Mouse (Mus musculus) liver, embryonic 16.5 days (tissue): ENCODE data around the gene Phrf1. TPM values are rescaled to one million over a fixed set of nuclear protein-coding genes. Genes with fewer than 3 reads are reported as not detected.
A peak's percentile ranks its signal among the peaks of the same experiment; 100 is the strongest.

Experiments
- ATAC-seq: fragments of 200-750 bp; cut with Nextera tagmentation; 2 replicates; pipeline ENCODE4 v1.8.0; 2017; ENCODE audit warnings: low read depth, mild to moderate bottlenecking, moderate number of reproducible peaks, moderate library complexity
- H3K27ac ChIP-seq: fragments of 300-500 bp; sonication (generic); 2 replicates; pipeline ENCODE4 v1.5.1; 2014; ENCODE audit warnings: mild to moderate bottlenecking, low read length
- H3K27me3 ChIP-seq: fragments of 300-500 bp; sonication (generic); 2 replicates; pipeline ENCODE4 v1.6.1; 2014; ENCODE audit warnings: low read depth, low read length, mixed read lengths; ENCODE audit not compliant: control insufficient read depth, insufficient read depth
- H3K36me3 ChIP-seq: fragments of 300-500 bp; sonication (generic); 2 replicates; pipeline ENCODE4 v1.6.1; 2014; ENCODE audit warnings: mild to moderate bottlenecking; ENCODE audit not compliant: control insufficient read depth, insufficient read depth
- H3K4me1 ChIP-seq: fragments of 300-500 bp; sonication (generic); 2 replicates; pipeline ENCODE4 v1.6.1; 2014; ENCODE audit warnings: low read depth, low read length, mixed read lengths; ENCODE audit not compliant: control insufficient read depth
- H3K4me2 ChIP-seq: fragments of 300-500 bp; sonication (generic); 2 replicates; pipeline ENCODE4 v1.6.1; 2014; ENCODE audit warnings: low read depth, low read length, mixed read lengths
- H3K4me3 ChIP-seq: fragments of 300-500 bp; sonication (generic); 2 replicates; pipeline ENCODE4 v1.5.1; 2014; ENCODE audit warnings: low read depth, mild to moderate bottlenecking, low read length
- H3K9ac ChIP-seq: fragments of 300-500 bp; sonication (generic); 2 replicates; pipeline ENCODE4 v1.6.1; 2014; ENCODE audit warnings: low read depth, low read length
- H3K9me3 ChIP-seq: fragments of 300-500 bp; sonication (generic); replicated peaks from 2 replicates; pipeline ENCODE4 v1.6.1; 2016; ENCODE audit warnings: low read length; ENCODE audit not compliant: control insufficient read depth
- WGBS: fragments of 180-500 bp; shearing (Covaris S2); extraction: QIAGEN DNeasy Blood & Tissue Kit; methylation state at CpG from one replicate; pipeline ENCODE4 v1.1.7; 2014; ENCODE audit not compliant: insufficient replicate concordance; 5-methylcytosine and 5-hydroxymethylcytosine counted together
- polyA plus RNA-seq: library from polyadenylated mRNA; unstranded; fragments of >200 nt; fragmentation: Nextera tagmentation; extraction: Ambion mirVana; gene quantifications from 2 replicates; pipeline ENCODE4 v1.2.1, GENCODE M21; 2015

The Phrf1 gene
- polyA plus RNA-seq, 1 experiment from 2014 or later: 28.5 TPM

DNA sequence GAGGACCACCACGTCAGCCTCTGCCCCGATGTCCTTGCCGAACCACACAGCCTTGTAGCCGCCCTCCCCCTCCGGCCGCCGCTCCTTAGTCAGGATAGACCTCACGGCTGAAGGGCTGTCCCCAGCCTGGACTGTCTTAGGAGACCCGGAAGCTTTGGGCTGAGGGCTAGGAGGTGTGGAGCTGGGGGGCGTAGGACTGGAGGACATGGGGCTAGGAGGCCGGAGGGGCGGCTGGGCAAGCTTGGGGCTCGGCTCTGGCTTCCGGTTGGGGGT is 40.6 kb downstream of the Phrf1 start:
- no peak for ATAC-seq
- Histone ChIP-seq H3K4me1 (peaks cover 17% of the 10 kb centered on the region), H3K27me3 (peaks cover 3% of the 10 kb centered on the region), H3K9me3 (no peaks in the 10 kb centered on the region), H3K9ac (no peak overlapping the region), H3K4me3 (peak overlapping the region; percentile 16), H3K36me3 (no peaks in the 10 kb centered on the region), H3K27ac (no peak overlapping the region), H3K4me2 (peak overlapping the region; percentile 35)
- WGBS: 48% methylated on average over 14 of the region's 14 CpGs

DNA sequence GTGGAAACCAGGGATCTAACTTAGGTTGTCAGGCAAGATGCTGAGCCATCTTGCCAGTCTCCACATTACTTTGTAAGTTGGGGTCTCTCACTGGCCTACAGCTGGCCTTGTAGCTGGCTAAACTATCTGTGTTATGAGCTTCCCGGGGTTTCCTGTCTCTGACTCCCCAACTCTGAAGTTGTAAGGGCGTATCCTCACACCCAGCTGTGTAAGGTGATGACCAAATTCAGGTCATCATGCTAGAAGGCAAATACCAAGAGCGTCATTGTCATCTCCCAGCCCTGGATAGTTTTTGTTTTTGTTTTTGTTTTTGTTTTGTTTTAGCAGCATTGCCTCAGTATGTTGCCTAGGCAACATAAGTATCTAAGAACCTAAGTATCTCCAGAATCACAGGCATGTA is 42.0 kb downstream of the Phrf1 start:
- H3K4me1 ChIP-seq: peaks cover 6% of the 10 kb centered on the region
- ATAC-seq: no peak
- no peaks in the 10 kb centered on the region for H3K36me3 ChIP-seq
- no peak overlapping the region for H3K4me2 ChIP-seq
- H3K4me3 ChIP-seq: no peak overlapping the region
- no peak overlapping the region for H3K27ac ChIP-seq
- H3K27me3 ChIP-seq: peaks cover 3% of the 10 kb centered on the region
- H3K9ac ChIP-seq: no peak overlapping the region
- H3K9me3 ChIP-seq: no peaks in the 10 kb centered on the region
- 64% methylated on average over 3 of the region's 3 CpGs for WGBS

DNA sequence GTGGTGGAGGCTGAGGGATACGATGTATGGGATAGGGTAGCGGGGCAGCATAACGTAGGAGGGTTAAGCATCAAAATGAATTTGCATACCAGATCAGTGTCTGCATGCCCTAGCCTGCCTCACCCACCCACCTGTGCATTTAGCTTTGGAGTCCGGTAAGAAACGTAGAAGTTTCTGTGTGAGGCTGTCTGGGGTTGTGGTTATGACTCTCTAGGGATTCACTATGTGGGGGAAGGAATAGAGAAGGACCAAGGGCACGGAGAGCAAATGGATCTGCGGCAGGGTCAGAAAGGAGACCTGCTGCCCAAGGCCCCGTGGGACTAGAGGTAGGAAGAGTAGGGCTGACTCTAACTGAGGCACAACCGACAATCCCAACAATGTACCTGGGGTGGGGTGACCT is 46.8 kb downstream of the Phrf1 start:
- H3K4me1 ChIP-seq: no peaks in the 10 kb centered on the region
- no peak for ATAC-seq
- H3K9ac ChIP-seq: no peak overlapping the region
- H3K36me3 ChIP-seq: no peaks in the 10 kb centered on the region
- no peak overlapping the region for H3K4me3 ChIP-seq
- WGBS: 76% methylated on average over 9 of the region's 9 CpGs
- no peaks in the 10 kb centered on the region for H3K9me3 ChIP-seq
- peaks cover 21% of the 10 kb centered on the region for H3K27me3 ChIP-seq
- no peak overlapping the region for H3K27ac ChIP-seq
- H3K4me2 ChIP-seq: no peak overlapping the region

DNA sequence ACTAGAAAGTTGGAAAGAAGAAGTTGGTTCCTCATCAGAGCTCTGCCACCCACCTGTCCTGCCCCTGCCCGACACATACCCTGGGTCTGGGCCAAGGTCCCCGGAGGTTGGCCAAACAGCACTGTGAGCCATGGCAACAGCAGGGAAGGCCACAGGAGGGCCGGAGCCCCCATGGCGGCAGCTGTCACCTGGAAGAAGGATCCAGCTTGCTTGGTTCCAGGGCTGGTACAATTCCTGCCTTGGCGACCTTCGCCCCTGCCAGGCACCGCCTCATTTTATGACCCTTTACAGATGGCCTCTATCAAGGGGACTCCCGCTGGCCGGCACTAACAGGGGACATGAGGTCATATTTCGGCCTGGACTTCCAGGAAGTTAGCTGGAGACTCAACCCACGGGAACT is 48.0 kb downstream of the Phrf1 start, which contains the start of gene Cdhr5:
TSS of gene Cdhr5 (minus strand) at position 241 of the 400 bp plus-strand sequence.
- Histone ChIP-seq H3K9me3 (no peaks in the 10 kb centered on the region), H3K9ac (no peak within 1 kb of the TSS), H3K4me1 (no peaks in the 10 kb centered on the region), H3K36me3 (no peaks in the 10 kb centered on the region), H3K27me3 (peaks cover 21% of the 10 kb centered on the region), H3K27ac (no peak within 1 kb of the TSS), H3K4me3 (no peak within 1 kb of the TSS), H3K4me2 (no peak within 1 kb of the TSS)
- WGBS: 57% methylated on average over 11 of the region's 11 CpGs
- no peak for ATAC-seq

DNA sequence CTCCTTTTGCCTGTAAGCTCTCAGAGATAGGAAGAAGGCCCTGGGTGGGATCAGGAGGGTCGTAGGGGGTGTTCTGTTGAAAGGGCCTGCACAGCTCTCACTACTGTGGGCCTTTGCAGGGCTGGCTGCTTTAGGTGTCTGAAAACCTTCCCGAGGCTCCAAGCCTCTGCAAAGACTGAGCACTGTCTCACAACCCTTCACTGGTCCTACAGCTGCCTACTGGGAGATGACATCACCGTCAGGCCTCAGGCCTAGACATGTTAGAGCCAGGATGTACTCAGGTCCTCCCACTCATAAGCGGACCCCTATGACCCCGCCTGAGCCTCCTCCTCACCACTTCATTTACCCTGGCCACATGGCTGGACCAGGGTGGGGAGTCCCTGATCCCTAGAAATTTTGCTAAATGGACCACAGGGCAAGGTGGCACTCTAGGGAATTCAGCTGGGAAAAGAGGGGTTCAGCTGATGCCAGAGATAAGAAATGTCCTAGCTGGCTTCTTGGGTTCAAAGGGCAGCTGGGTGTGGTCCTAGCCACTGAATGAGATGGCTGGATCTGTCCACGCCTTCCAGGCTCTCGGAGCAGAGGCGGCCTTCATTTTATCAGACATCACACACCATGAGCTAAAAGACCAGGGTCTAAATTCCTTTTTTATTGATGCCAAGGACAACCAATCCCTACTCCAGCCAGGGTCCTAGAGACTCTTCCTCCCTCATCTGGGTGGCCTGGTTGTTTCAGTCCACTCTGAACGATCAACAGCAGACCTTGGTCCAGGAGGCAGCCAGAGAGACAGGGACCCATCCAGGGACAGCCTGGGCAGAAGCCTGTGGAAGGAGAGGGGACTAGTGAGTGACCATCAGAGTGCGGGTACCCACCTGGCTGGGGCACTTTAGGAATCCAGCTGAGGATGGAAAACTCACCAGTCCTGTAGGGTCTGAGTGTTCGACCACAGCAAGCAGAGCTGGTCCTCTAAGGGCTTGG is 49.4 kb downstream of the Phrf1 start:
- H3K4me2 ChIP-seq: no peak overlapping the region
- no peaks in the 10 kb centered on the region for H3K9me3 ChIP-seq
- no peak overlapping the region for H3K27ac ChIP-seq
- no peaks in the 10 kb centered on the region for H3K36me3 ChIP-seq
- no peak for ATAC-seq
- no peak overlapping the region for H3K9ac ChIP-seq
- H3K4me3 ChIP-seq: no peak overlapping the region
- no peaks in the 10 kb centered on the region for H3K4me1 ChIP-seq
- H3K27me3 ChIP-seq: peaks cover 21% of the 10 kb centered on the region
- WGBS: 64% methylated on average over 11 of the region's 11 CpGs

DNA sequence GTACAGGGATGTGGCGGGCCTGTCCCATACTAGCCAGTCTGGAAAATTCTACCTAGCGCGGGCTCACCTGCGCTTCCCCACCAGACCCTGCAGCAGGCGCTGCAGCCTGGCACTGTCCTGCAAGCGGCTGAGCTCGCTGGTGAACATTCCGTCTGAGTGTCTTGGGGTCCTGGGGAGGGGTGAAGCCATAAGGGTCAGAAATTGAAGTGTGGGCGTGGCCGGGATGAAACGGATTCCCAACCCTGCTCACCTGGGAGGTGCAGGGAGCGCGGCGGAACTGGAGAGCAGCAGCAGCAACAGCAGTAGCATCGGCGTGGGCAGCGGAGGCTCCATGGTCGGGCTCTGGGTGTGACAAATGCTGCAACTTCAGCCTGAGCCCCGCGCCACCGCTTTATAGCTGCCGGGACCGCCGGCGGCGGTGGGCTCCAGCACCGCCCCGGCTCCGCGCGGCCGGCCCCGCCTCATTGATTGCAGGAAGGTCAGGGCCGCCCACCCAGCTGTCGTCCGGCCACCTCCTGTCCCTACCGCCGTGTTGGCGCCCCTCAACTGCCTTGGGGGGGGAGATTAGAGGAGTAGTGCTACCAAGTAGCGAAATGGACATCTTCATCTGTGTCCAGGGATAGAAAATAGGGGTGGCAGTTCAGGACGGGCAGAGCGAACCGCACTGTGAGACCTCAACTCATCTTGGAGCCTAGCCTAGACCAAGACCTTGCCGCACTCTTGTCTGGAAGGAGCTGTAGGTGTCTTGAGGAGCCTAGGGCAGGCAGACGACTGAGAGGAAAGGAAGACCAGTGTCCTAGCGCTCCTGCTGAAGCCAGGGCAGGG is 50.4 kb downstream of the Phrf1 start, which contains the start of gene Sct:
TSS of gene Sct (minus strand) at position 368 of the 825 bp plus-strand sequence.
- no peak within 1 kb of the TSS for H3K9ac ChIP-seq

DNA sequence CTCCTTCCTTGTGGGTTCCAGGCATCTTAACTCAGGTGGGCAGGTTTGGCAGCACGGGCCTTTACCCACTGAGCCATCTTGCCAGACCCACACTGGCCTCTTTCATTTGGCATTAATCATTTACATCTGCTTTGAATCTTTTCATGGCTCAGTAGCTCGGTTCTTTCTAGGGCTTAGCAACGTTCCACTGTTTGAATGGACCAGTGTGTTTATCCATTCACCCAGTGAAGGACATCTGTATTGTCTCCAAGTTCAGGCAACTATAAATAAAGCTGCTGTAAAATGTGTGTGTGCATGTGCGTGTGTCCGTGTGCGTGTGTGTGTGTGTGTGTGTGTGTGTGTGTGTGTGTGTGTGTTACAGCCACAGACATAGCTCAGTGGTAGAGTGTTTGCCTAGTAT is 52.9 kb downstream of the Phrf1 start:
- H3K4me3 ChIP-seq: no peak overlapping the region
- no peaks in the 10 kb centered on the region for H3K36me3 ChIP-seq
- H3K27me3 ChIP-seq: peaks cover 21% of the 10 kb centered on the region
- H3K4me1 ChIP-seq: no peaks in the 10 kb centered on the region
- H3K9ac ChIP-seq: no peak overlapping the region
- H3K27ac ChIP-seq: no peak overlapping the region
- H3K9me3 ChIP-seq: no peaks in the 10 kb centered on the region
- no peak for ATAC-seq
- H3K4me2 ChIP-seq: no peak overlapping the region
- WGBS: 74% methylated on average over 6 of the region's 6 CpGs

More for the DNA sequence above, 50.4 kb downstream of the Phrf1 start, which contains the start of gene Sct:
- H3K36me3 ChIP-seq: no peaks in the 10 kb centered on the region
- WGBS: 7% methylated on average over 46 of the region's 46 CpGs
- H3K4me2 ChIP-seq: peak within 1 kb of the TSS; percentile 56
- peaks cover 21% of the 10 kb centered on the region for H3K27me3 ChIP-seq
- H3K9me3 ChIP-seq: no peaks in the 10 kb centered on the region
- peak; percentile 50 for ATAC-seq
- H3K4me1 ChIP-seq: no peaks in the 10 kb centered on the region
- H3K4me3 ChIP-seq: peak within 1 kb of the TSS; percentile 38
- no peak within 1 kb of the TSS for H3K27ac ChIP-seq

DNA sequence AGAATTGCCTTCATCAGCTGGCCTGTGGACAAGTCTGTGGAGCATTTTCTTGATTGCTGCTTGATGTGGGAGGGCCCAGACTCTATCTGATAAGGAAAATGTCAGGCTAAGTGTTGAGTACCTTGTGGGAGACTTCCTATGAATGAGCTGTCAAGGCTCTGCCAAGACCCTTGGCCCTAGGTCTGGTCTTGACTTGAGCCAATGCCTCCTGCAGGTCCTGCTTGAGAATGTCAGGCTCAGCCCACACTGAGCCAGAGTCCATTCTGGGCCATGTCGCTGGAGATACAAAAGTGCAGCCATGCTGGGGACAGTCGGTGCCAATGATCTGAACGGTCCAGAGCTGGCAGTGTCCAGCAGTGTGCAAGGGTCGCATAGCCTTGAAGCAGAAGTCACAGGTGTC is 54.2 kb downstream of the Phrf1 start:
- Histone ChIP-seq H3K36me3 (no peaks in the 10 kb centered on the region), H3K27me3 (peaks cover 19% of the 10 kb centered on the region), H3K27ac (no peak overlapping the region), H3K4me2 (no peak overlapping the region), H3K9ac (no peak overlapping the region), H3K9me3 (no peaks in the 10 kb centered on the region), H3K4me3 (no peak overlapping the region), H3K4me1 (no peaks in the 10 kb centered on the region)
- ATAC-seq: no peak
- WGBS: 74% methylated on average over 4 of the region's 4 CpGs

DNA sequence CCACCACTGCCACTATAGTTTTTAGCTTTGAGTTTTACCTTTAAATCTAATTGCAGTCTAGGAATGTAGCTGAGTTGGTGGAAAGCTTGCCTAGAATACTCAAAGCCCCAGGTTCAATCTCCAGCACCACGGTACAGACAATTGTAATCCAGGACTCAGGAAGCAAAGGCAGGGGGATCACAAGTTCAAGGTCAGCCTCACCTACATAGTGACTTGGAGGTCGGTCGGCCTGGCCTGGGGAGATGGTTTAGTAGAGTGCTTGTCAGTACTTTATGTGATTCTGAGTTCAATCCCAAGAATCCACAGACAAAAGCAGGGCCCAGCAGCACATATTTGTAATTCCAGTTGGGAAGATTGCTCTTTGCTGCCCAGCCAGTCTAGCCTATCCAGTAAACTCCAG is 59.5 kb downstream of the Phrf1 start:
- H3K4me1 ChIP-seq: no peaks in the 10 kb centered on the region; the same call in 1 of the 2 replicates
- H3K4me3 ChIP-seq: no peak overlapping the region
- no peak overlapping the region for H3K27ac ChIP-seq
- no peak overlapping the region for H3K9ac ChIP-seq
- ATAC-seq: no peak
- H3K27me3 ChIP-seq: peaks cover 31% of the 10 kb centered on the region
- H3K36me3 ChIP-seq: no peaks in the 10 kb centered on the region
- no peak overlapping the region for H3K4me2 ChIP-seq
- no peaks in the 10 kb centered on the region for H3K9me3 ChIP-seq
- 62% methylated on average over 3 of the region's 3 CpGs for WGBS
